Mouse (Mus musculus) yolk sac, embryonic 10.5 days (tissue): Measurements from ENCODE around the gene Erc2.

Experiments used
- DNase-seq: peaks from one replicate; pipeline ENCODE4 v3.0.0-alpha.2; 2017; ENCODE audit warnings: low spot score

Erc2 gene

DNA sequence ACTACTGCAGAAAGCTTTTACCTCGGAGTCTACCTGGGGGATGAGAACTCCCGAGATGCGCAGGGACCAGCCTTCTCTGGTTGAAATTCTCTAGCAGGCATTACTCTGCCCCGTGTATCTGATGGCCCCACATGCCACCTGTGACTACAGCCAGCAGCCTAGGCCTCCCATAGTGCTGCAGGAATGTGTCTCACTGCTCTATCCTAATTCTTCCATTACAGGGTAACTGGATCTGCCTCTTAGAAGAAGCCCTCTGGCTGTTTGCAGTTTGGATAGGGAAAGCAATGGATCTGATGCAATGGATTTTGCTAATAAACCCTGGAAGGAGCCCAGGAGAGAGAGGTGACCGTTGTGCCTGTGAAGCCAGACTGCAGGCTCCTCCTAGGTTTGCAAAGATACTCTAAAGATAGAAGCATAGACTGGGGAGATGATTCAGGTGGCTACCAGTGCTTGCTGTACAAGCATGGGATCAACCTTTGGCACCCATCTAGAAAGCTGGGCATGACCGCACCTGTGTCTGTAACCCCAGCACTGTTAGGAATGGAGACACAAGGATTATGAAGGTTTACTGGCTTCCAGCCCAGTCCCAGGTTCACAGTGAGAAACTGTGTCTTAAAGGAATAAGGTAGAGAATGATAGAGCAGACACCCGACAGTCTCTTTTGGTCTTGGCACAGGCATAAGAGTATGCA, 821.2 kb downstream of the Erc2 start:
- DNase-seq: no peak

DNA sequence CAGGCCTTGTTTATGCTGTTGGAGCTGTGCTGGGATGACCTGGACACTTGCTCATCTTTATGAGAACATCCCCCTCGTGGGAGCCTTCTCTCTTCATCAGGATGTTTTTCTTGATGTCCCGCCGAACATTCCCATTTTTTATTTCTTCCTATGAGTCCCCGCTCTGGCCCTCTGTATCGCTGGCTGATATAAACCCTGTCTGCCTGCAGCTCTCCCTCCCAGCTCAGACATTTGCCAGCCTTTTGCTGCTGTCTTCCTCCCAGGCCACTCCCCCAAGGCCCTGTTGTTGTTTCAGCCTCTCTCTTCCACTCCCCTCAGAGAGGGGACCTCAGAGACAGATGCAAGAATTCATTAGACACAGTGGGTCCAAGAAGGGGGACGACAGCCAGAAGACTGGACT, 823.5 kb downstream of the Erc2 start:
- no peak for DNase-seq

DNA sequence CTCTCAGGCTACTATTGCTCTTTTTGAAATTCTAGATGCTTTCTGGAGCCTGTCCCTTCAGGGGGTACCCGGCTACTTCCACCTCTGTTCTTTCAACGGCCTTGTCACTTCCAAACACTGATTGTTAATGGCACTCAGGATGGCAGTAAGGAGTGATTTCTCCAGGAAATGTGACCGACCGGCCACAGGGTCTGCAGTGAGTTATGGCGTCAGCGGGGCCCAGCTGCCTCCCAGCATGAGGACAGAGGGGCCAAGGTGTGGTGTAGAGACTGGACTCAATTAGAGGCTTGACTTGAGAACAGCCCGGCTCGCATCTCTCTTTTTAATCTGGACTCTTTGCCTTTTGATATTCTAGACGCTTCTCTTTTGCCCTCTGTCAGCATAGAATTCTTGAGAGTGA, 829.5 kb downstream of the Erc2 start:
- no peak for DNase-seq

DNA sequence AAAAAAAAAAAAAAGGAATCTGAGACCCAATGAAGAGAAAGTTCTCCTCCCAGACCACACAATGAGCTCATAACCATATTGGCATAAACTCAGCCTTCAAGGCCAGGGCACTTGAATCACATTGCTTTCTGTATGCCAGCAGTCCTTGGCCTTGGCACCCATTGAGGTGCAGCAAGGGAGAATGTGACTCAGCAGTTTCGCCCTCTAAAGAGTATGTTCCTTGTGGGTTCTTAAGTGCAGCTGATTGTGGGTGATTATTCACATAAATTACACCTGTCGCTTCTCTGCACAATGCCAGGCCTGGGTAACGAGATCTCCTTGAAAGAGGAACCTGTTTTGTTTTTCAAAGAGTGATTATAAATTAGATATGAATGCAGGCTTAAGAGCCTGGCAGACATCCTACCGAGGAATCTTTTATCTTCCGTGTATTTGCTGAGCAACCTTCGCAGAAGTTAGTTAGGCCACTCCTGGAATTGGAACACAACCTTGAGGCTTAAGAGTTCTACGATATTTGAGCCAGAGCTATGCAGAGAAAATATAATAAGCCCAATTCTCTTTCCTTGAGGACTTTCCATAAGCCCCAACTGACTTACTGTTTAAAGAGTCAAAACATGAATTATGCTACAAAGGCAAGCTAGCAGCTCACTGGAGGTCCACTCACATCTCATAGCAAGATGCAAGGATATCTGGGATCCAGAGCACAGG, 834.3 kb downstream of the Erc2 start:
- no peak for DNase-seq

DNA sequence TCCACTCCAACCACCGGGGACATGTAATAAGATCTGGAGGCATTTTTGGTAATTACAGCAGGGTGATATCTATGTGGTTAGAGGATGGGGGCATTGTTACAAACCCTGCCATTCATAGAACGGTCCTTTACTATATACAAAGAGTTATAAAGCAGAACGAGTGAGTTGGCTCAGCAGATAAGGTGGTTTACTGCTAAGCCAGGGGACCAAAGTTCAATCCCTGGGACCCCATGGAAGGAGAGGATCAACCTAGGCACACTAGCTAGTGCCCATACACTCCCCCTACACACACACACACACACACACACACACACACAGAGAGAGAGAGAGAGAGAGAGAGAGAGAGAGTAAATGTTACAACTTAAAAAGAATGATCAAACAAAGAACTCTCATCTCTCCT, 835.2 kb downstream of the Erc2 start:
- no peak for DNase-seq

DNA sequence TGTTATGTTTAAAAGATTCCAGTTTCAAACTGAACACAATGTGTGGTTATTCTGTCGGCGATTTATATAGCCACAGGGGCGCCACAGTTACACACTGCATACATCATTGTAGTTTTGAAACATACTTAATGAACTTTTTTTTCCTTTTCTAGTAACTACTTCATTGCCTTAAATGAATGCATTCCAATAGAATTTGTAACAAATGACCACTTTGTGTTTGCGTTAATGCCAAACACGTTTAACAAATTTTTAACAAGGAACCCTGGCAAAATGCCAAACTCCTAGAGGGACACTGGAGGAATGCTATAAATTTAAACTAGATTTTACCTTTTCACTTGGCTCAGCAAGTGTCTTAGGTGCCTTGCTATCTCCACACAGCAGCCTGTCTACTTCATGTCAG, 845.7 kb downstream of the Erc2 start:
- DNase-seq: no peak

DNA sequence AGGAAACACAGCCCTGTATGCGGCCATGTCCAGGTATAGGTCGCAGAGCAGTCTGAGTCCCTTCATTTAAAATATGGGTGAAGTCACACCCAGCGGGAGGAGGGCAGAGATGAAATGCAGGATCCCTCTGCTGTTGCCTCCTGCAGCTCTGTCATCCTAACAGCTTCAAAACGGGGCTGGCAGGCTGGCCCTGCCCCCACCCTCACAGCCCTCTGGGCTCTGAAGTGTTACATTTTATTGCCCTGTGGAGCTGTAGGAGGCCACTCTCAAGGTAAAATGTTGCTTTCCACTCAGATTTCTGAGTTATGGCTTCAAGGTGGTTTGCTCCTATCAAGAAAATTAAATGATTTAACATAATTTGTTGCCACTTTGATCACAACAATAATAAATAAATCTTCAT, 847.5 kb downstream of the Erc2 start:
- no peak for DNase-seq

DNA sequence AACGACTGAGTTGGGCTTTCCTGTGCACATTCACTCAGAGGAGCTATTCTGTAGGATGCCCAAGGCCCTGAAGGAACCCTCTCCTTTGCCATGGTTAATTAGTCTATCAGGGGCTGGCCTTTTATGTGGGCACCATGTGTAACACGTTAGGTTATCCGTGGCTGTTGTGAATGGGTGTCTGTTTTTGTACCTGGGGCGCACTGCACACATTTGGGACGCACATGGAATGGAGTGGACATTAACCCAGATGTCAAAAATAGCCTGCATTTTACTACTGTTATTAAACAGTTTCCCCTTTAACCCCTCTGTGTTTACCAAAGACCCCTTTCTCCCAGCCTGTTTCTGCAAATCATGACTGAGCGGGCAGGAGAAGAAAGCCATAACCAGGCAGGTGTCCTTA, 848.0 kb downstream of the Erc2 start:
- no peak for DNase-seq

DNA sequence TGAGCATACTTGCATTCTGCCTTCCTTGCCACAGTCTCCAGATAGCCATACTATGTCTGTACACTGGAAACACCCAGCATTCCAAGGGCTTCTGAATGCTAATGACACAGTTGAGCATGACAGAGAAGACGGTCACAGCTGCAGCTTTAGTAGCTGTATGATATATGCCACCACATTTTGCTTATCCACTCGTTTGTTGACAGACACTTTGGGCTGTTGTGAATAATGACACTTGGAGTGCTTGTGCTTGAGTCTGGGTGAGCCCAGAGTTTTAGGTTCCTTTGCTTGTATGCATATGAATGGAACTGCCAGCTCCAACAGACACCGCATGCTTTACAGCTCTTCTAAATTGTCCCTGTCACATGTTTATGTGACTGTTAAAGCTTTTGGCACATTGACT, 852.8 kb downstream of the Erc2 start:
- DNase-seq: no peak

DNA sequence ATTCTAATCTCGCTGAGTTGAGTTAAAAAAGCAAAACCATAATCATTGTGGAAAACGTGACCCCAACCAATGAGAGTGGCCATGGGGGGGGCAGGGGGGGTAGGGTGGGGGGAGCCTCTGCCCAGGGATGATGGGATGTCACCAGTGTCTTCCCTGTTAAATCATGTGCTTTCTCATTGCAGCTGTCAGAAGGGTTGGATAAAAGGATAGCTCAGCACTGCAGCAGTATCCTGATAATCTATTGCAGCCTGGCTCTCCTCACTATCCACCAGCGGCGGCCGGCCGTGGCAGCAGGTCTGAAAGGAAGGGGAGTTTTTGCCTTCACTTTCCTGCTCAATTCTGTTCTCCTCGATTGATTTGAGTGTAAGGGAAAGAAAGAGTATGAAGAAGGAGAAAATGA, 853.2 kb downstream of the Erc2 start:
- DNase-seq: peak; percentile 3

DNA sequence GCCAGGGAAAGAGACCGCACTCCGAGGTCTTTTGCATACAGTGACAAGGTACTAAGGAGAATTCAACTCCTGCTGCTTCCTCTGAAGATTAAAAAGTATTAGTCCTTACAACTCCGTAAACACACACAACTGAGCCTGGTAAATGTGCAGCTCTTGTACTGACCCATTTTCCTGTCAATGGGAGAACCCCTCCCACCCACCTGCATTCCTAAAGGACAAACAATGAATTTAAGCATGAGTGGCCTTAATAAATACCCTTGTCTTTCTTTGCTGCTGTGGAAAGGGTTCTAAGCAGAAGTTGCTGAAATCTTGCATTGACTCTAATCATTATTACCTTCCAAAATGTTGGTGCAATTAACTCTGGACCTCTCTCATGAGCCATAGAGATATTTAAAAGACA, 854.5 kb downstream of the Erc2 start:
- DNase-seq: no peak

DNA sequence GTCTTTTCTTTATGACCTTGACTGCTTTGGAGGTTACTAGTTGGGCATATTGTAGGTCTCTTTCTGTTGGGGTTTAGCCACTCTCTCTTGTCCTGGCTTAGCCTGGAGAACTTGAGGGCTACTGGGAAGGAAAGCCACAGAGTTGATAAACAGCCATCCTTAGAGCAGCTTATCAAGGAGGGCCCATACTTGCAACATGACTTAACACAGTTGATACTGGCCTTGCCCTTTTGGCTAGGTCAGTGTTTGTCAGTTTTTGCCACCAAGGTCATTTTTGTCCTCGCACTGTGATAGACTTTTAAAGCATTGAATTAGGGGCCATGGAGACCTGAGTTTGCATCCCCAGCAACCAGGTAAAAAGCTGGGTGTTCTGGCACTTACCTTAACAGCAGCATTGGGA, 858.6 kb downstream of the Erc2 start:
- no peak for DNase-seq

DNA sequence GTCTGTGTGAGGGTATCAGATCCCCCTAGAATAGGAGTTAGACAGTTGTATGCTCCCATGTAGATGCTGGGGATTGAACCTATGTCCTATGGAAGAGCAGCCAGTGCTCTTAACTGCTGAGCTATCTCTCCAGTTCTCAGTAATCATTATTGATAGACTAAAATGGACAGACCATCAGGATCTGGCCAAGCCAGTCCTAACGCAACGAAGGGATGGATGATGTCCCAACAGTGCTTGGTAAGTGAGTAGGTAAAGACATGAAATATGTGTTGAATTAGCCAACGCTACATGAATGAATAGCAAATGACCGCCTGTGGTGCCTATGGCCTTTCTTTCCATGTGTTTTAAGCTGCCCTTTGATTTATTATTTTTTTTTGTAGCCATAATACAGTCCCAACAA, 871.6 kb downstream of the Erc2 start:
- DNase-seq: no peak

DNA sequence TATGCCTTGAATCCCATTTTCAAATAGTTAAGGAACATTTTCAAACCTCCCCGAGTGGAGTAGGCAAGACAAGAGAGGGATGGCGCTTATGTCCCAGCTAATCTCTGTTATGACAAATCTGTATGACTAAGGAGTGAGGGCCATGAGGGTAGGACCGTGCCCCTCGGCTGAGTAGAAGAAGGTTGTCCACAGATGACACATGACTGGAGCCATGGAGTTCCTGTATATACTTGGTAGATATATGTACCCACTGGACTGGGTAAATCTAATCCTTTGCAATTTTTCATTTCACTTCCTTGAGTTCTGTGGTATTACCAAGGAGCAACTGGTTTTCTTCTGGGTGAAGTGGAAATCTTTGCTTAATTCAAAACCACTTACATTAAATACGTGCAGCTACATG, 872.0 kb downstream of the Erc2 start:
- DNase-seq: no peak

DNA sequence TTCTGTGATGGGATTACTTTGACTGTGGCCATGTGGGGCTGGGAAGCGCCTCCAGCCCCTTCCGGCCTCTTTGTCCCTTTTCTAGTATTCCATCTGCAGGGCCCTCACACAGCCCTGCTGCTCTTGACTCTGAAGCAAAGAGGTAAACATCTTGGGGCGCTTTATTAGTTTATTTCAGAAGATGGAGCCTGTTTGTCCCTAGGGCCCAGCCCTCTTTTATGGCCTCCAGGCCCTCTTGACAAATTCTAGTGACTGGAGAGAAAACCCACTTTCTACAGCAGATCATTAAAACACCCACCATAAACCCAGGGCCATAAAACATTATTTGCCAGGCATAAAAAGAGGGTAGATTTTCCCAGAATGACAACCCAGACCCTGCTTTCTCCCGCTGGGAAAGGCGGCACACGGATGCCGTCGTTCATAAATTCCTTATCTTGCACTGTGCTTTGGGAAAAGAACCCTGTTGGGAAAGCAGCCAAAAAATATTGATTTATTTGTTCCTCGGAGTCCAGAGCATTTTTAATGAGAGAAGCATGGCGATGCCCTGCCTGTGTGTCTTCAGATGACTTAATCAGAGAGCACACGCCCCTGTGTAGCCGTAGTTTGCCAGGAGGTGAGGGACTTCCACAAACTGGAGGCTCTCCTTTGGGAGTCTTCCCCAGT, 879.1 kb downstream of the Erc2 start:
- DNase-seq: no peak

DNA sequence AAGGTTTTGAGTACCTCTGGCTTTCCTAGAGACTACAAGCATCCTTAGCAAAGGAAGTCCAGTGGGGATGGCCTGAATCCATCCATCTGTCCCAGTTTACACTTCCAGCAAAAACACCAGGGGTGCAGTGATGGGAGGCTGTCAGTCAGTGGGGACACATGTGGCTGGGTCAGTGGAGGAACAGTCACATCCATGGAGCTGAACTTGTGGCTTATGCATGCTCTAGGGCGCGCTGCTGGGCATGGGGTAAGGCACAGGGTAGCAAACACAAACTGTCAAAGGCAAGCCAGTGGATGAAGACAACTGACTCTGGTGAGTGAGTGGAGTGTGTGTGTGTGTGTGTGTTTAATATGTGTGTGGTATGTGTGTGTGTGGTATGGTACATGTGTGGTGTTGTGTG, 881.0 kb downstream of the Erc2 start:
- DNase-seq: no peak

DNA sequence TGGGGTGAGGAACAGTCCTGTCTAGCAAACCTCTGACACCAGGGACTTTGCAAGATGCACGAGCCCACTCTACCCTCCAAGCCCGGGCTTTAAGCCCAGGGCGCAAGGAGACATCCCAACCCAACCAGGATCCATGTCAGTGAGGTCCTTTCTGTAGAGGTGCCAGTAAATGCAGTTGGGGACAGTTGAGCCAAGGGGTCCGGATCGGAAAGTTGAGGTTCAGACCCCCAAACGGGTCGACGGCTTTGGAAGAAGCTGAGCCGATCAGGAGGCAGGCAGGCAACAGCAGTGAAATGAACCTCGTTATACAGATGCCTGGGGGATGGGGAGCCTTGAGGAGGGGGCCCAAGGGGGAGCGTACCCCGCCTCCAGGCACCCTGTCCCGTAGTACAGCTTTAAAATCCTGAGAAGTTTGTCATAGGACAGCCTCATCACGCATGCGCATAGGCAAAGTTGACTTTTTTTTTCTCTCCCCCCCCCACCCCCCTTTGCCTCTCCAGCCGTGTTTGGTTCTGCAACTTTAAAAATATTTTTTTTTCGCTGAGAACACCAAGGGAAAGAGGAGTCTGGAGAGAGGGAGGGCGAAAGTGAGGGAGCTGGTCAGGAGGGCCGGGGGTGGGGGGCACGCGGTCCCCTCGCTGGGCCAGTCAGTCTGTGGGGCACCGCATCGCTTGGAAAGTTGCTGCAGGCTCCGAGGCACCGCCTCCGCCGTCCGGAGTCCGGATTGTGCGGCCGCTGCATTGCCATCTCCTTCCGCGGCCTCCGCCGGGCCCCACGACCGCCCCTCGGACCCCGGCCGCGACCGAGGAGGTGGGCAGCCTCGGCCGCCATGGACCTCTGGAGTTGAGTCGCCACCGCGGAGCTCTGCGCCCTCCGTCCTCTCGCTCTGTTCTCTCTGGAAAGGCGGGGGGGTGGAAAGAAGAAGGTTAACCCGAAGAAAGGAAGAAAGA, 882.1 kb downstream of the Erc2 start, which contains the start of gene Wnt5a:
Wnt5a (plus strand) TSS at position 650 of the 950 bp plus-strand sequence.
- peak; percentile 65 for DNase-seq

DNA sequence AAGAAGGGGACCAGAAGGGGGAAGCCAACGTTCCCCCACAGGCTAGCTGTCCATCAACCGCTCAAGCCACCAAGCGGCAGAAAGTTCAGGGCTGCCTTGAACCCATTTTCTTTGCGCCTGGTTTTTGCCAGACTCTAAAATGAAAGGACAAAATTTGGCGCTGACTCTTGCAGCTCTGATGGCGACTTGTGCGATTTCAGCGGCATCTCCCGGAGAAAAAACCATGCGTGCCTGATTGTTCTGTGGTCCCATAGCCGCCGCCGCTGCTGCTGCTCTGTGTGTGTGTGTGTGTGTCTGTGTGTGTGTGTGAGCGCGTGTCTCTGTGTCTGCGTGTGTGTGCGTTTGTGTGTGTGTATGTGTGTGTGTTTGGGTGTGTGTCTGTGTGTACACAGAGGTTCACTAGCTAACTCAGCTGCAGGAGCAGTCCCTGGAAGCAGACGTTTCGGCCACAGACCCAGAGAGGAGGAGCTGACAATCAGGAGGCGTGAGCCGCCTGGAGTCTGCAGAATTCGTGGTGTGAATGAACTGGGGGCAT, 882.9 kb downstream of the Erc2 start:
- DNase-seq: peak; percentile 50

DNA sequence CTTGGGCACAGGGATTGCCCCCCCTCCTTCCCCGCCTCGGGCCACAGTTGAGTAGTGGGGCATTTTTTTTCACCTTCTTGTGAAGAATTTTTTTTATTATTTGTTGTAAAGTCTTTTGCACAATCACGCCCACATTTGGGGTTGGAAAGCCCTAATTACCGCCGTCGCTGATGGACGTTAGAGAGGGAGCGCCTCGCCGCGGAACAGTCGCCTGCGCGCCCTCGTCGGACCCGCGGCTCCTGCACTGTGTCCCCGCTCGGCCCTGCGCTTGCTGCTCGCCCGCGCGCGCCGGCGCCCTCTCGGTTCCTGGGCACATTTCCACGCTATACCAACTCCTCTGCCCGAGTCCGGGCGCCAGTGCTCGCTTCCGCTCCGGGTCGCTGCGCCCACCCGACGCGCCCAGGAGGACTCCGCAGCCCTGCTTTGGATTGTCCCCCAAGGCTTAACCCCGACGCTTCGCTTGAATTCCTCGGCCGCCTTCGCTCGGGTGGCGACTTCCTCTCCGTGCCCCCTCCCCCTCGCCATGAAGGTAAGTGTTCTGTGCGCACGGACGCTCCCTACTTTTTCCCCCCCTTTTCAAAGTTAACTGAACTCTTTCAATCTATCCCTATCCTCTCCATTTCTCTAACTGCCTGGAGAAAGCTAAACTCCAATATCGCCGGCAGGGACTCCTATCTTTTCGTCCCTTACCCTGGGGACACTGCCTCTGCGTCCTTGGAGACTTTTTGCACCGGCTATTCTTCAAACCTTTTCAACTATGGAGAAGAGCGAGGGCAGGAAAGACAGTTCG, 883.6 kb downstream of the Erc2 start:
- peak; percentile 20 for DNase-seq

DNA sequence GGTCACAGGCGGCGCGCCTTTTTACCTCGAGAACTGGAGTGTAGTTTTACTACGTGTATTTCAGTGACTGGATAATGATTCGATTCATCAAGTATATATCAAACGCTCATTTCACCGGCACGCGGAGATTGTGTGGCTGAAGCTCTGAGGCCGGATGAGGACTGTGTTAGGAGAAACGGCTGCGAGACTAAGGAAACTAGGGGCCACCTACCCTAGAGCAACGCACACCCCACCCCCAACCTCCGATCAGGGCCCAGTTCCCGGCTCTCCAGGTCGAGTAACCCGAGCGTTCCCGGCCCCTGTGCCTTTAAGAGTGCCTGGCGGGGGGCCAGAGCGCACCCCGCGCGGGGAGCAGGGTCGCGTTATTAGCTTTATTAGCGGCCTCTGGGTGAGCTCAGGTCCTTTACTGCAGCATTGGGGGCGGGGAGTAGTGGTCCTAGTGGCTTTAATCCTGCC, 884.2 kb downstream of the Erc2 start:
- peak; percentile 51 for DNase-seq

DNA sequence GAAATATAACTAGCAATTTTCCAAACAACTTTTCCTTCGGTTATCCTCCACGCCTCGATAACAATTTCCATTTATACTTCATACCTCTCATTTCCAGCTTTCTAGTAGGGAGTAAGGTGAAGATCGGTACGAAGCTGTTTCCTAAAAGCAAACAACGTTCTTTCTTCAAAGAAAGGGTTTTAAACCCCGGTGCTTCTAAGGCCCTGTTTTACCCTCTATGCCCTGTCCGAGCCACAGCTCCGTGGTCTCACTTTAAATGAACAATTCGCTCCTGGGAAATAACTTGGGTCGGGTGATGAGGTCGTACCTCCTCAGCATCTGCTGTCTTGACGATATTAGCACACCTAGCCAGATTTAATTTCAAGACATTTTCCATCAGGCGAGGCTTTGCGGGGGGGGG, 884.8 kb downstream of the Erc2 start:
- no peak for DNase-seq
